Mouse (Mus musculus): ENCODE measurements around the gene Ccng1.

GRCm38 (mm10) chr11:40764690-40765089 is 9.6 kb upstream of the Ccng1 start:
- TF ChIP-seq POLR2A (IDR thresholded peaks at IDR 0.05; ENCODE audit: borderline replicate concordance, low read depth, low read length) (no peak), CTCF (IDR thresholded peaks at IDR 0.05; ENCODE audit: low read depth, low read length) (no peak)
